Mouse (Mus musculus): ENCODE measurements at regions not wholly inside any gene's neighbourhood (a gene's known extent, or its start where the extent isn't known, plus 50 kb on each side); places are given as distances from the start of the nearest gene placed in this dataset.
A peak's percentile ranks its signal among the peaks of the same experiment; 100 is the strongest.

DNA sequence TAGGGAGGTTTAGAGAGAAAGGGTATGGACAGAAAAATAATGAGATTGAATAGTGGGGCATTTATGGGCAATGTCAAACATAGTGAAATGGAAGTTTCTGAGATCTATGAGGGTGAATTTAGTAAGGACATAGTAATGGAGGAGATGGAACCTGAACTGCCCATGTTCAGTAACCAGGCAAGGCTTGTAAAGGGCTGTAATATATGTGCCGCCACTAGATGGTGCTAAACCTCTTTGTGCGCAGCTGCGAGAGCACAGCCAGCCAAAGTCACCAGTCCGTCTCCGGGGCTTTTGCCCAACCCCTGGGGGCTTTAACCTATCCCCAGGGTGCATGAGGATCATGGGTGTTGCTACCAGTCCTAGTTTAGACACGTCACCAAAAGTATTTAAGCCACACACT, 77.7 kb upstream of the Vmn2r25 start:
- peak; percentile 19 to 41 for DNase-seq

DNA sequence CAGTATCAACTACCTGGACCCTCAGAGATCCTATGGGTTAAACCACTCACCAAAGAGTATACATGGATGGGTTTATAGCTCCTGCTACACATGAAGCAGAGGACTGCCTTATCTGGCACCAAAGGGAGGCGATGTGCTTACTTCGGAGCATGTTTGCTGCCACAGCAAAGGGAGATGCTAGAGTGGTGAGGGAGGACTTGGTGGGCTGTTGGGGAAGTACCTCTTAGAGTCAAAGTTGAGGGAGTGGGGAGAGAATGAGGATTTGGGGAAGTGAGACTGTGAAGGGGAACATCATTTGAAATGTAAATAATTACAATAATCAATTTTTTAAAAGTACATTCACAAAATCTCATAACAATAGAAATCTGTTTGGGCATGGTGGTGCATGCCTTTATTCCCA, 84.7 kb upstream of the Vmn2r25 start:
- no peak for DNase-seq

DNA sequence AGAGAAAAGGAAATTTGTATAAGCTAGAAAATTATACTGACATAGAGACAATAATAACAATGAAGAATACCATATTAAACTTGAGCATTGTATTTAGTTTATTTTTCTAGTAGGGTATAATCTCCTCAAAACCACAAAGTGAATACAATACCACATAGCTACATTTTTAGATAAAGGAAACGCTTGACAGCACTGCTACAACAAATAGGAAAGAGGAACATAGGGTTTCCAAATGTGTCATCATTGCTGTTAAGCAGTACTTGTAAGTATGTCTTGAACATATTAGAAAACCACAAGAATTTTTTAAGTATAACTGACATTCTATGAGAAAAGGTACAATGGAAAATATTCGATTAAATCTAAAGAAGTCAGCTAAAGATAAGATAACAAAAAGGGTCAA, 63.0 kb upstream of the Vmn2r26 start:
- no peak for DNase-seq

DNA sequence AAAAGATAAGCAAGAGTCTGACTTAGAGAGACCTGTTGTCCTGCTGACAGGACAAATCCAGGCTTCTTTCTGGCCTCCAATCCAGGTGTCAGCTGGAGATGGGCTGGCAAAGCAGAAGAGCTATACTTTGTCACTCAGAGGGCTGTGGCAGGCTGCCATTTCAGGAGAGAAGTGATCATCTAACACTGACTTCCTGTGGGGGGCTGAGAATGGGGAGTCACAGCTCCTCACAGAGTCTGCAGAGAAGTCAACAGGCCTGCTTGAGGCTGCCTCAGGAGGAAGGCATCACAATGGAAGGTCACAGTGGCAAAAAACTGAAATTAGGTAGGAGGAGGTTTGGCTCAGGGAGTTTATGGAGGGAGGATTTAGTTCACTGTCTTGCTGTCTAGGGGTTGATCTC, 53.2 kb upstream of the Vmn2r26 start:
- DNase-seq = no peak
